Mouse (Mus musculus) frontal cortex, adult 2 months (tissue): ENCODE results near the gene Uqcrq. TPM values are rescaled to one million over a fixed set of nuclear protein-coding genes. Genes with fewer than 3 reads are reported as not detected.
"Not testable (repeated sequence)": the region's sequence is repeated elsewhere in the genome, so short reads cannot be mapped to it uniquely, and the experiment has no call there.

Experiments used
- DNase-seq, 2 experiments: peaks; one replicate each; pipeline ENCODE4 v3.0.0; 2022; ENCODE audit warnings: low spot score in 1 of 2; ENCODE audit errors: extremely low spot score in 1 of 2
- polyA plus RNA-seq: library from polyadenylated mRNA; depleted of rRNA; stranded (reverse); fragments of >200 nt; gene quantifications from 2 replicates; pipeline ENCODE4 v1.2.3, GENCODE M21; 2012

Uqcrq gene
- polyA plus RNA-seq, 1 experiment, result 372 TPM

- no peak for DNase-seq
Observed at GRCm38 (mm10) chr11:53453031-53453430, 22.4 kb upstream of the Uqcrq start.

DNA sequence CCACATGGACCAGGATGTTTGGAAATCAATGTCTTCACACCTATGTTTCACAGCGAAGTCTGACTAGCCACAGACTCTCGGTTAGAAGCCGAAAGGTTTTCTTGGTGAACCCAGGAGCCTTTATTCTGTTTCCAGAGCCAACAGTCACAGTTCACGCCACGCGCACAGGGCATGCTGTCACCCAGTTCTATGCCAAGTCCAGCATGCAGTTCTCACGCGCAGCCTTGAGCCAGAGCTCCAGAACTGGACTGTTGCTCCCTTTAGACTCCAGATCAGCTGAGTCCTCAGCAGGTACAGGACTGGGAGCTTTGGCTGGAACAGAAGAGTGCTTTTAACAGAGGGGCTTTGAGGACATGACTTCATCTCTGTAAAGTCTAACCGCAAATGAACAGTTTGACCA lies 21.8 kb upstream of the Uqcrq start:
- DNase-seq, result no peak

DNA sequence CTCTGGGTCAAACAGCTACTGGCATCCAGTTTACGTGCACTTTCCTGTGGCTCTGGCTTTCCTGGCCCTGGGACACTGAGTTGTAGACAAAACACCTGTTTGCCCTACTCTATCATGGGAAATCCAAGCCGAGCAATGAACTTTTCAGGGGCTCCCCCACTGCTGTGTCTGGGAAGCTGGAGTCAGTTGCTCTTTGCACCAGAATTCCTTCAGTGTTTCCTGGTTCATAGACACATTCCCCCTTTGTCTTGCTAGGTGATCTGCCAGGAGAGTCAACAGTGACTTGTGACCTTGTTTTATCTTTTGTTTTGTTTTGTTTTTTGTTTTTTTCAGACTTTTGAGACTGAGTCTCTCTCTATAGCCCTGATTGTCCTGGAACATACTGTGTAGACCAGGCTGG lies 20.7 kb upstream of the Uqcrq start:
- DNase-seq, result no peak

DNA sequence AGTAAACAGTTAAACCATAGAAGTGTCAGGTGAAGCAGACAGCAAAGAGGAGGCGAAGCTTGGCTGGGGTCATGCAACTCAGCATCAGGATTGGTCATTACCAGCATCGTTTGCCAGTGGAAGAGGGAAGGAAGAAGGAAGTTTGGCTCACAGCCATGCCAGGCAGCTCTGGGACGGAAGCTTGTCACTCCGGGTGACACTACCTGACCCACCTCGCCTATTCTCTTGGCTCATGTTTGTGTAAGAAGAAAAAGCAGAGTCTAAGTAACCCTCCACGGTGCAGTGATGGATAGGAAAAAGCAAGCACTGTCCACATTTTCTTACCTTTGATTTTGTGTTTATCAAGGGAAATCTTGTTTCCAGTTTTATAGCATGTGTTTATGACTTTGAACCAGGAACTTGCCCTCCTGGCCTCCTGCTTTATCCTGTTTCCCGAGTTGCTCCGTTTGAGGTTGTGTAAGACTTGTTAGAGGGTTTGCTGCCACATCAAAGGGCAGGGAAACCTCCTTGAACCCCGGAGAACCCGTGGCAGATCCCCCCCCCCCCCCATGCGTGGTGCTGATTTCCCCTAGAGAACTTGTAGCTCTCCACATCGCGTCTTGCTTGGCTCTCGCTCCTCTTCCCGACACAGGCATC lies 19.6 kb upstream of the Uqcrq start:
- DNase-seq, result no peak

DNA sequence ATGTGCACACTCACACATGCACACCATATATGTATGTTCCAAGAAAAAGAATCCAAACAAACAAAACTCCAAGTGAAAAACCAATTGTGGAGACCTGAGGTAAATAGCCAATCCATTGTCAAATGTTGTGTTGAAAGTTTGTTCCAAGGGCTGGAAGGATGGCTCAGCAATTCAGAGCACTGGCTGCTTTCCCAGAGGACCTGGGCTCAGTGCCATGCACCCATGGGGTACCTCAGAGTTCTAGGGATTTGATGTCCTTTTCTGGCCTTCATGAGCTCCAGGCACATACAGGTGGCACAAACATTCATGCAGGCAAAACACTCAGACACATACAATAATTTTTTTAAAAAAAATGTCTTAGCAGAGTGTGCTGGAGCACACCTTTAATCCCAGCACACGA lies 17.9 kb upstream of the Uqcrq start:
- DNase-seq, result no peak

DNA sequence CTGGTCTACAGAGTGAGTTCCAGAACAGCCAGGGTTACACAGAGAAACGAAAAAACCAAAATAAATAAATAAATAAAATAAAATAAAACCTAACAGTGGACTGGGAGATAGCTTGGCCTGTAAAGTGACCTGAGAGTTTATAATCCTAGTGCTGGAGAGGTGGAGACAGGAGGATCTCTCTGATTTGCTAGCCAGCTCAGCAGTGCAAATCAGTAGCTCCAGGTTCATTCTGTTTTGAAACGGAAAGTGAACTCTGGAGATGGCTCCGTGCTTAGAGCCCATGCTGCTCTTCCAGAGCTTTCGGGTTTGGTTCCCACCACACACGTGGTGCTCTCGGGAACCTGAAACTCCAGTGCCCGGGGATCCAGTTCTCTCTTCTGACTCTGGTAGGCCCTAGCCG lies 17.4 kb upstream of the Uqcrq start:
- DNase-seq, result no peak

- no peak for DNase-seq
Observed at GRCm38 (mm10) chr11:53446183-53446582, 15.6 kb upstream of the Uqcrq start.

GRCm38 (mm10) chr11:53445562-53445961 lies 14.9 kb upstream of the Uqcrq start:
- no peak for DNase-seq

DNA sequence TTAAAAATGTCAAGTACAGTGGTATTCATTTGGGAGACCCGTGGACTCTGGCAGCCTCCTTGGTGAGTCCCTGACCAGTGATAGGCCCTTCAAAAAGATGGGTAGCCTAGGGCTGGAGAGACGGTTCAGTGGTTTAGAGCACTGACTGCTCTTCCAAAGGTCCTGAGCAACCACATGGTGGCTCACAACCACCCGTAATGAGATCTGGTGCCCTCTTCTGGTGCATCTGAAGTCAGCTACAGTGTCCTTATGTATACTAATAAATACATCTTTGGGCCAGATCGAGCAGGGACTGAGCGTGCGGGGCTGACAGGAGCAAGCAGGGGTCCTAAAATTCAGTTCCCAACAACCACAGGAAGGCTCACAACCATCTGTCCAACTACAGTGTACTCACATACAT lies 13.2 kb upstream of the Uqcrq start:
- no peak for DNase-seq

- no peak for DNase-seq
Observed at GRCm38 (mm10) chr11:53441921-53442320, 11.3 kb upstream of the Uqcrq start.

DNA sequence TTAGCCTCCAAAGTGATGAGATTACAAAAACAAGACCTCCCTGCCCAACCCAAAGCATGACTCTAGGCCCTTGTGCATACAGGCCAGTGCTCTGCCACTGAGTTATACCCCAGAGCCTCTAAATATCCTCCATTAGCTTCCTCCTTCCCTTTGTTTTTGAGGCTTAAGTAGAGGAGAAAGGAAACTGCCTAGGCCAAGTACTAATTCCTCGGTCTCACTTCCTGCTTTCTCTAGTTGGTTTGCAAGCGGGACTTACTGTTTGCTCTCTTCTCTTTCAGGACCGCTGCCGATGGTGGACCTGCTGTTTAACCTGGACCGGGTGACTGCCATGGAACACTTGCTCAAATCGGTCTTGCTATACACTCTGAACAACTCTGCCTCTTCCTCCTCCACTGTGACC lies 5.7 kb upstream of the Uqcrq start:
- DNase-seq, result no peak

GRCm38 (mm10) chr11:53435504-53435903 lies 4.9 kb upstream of the Uqcrq start:
- no peak for DNase-seq

DNA sequence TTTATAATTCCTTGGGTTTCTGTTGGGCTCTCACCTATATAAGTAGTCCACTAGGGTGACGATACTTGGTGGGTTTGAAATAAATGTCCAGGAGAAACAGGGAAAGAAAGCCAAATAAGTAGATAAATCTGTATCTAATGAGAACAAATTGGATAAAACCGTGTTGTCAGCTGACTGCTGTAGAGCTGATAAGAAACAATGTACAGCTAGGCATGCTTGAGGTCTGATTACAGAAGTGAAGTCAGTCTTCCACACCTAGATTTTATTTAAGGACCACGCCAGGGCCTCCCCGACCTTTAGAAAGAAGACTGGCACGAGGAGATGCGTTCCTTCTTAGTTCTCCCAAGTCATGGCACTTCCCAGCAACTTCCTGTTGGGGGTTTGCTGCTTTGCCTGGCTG lies 2.4 kb upstream of the Uqcrq start:
- no peak for DNase-seq

DNA sequence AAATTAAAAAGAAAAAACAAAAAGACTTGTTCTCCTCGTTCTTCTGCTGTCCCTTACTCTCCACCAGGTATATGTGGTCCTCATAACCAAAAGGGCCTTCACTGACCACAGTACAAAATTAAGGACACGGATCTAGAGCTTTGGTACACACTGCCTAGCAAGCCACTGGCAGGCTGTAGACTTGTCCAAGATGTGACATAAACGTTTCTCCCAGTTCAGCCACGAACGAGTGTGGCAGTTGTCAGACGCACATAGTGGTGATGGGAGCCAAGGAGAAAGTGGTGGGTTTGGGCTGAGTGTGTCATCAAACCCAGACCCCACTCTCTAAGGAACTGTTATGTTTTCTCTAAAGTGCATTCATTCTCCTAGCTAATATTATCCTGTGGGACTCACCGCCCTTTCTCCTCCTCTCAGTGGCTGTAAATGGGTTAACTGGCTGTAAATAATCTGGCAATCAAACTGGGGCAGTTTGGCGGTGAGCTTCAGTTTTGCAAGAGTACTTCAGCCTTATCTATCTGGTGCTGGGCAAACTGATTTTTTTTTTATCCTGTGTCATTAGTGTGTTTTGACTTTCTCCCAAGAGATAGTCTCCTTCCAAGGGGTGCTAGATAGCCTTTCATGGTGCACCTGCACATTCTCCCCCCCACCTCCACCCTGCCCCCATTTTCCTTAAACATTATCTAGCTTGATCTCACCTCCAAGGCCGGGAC lies 871 bp upstream of the Uqcrq start:
- no peak for DNase-seq

GRCm38 (mm10) chr11:53430300-53430669 lies 346 bp downstream of the Uqcrq start:
- DNase-seq, result no peak

GRCm38 (mm10) chr11:53429182-53429581 lies 1.4 kb downstream of the Uqcrq start:
- no peak for DNase-seq

GRCm38 (mm10) chr11:53428716-53429057 lies 1.9 kb downstream of the Uqcrq start:
- DNase-seq, result no peak

GRCm38 (mm10) chr11:53427993-53428715 lies 2.5 kb downstream of the Uqcrq start:
- DNase-seq, result no peak

DNA sequence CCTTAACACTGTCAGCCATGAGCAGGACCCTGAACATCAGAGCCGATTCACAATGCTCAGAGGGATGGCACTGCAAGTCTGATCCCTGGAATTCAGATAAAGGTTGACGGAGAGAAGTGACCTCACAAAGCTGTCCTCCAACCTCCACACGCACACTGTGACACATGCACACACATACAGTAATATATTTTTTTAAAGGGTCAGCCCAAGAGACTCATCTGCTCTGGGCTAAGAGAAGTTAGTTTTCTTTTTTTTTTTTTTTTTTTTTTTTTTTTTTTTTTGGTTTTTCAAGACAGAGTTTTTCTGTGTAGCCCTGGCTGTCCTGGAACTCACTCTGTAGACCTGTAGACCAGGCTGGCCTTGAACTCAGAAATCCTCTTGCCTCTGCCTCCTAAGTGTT lies 3.7 kb downstream of the Uqcrq start:
- DNase-seq, result not testable (repeated sequence)

- no peak for DNase-seq
Observed at GRCm38 (mm10) chr11:53425711-53426255, 4.8 kb downstream of the Uqcrq start.

DNA sequence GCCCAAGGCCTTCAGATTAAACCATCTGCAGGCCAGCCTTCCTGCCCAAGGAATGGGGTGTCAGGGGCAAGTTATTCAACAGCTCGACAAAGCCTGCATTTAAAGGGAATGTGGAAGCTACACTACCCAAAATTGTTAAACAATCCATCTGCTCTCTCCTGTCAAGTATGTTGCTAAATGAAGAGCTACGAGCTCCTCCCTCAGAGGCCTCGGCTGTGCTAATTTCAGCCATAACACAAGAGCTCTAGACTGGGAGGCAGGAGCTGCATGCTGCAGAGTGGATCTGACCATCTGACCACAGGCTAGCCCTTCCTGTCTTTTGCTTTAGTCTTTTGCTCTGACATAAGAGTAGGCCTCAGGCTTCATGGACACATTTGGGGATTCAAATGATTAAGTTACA lies 5.4 kb downstream of the Uqcrq start:
- no peak for DNase-seq

DNA sequence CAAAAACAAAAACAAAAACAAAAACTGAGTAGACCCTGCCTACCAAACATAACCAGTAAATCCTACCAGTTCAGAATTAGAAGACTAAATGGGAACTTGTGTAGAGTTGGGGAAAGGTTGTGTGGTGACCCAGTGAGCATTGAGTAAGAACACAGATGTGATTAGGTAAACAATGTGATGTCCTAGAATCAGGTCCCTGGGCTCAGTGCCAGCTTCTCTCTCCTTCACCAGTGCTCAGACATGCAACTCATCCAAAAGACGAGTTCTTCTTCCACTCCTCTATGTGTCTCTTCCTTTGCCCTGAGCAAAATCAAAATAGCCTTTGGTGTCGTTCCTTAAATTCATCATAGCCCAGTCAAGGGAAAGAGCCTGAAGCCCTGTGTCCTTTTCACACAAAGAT lies 5.8 kb downstream of the Uqcrq start:
- no peak for DNase-seq
